1 mouse cellular context compared by ENCODE assay signal in genomic region chr19:41841105-41841750, GRCm38 (mm10).
TF ChIP-seq lines count a peak whose summit lies in the region.

No protein-coding gene starts in this region.

TF ChIP-seq in MEL, 35 proteins besides CTCF, POLR2A, EP300 and RAD21 (continued from another document):
- TF ChIP-seq USF2 (IDR thresholded peaks at IDR 0.05; ENCODE audit: borderline replicate concordance in 1 of 2, insufficient read depth in 1 of 2, low read depth in 1 of 2, low read length in 2 of 2) (0 out of 4 replicates have a peak, but pooled peaks of 1 of the 2 experiments have one; percentile 3), ZMIZ1 (IDR thresholded peaks at IDR 0.05; ENCODE audit: low read depth, low read length) (0 out of 2 replicates have a peak, but pooled peaks have one; percentile 48), ZNF384 (IDR thresholded peaks at IDR 0.05; ENCODE audit: low read depth, low read length) (no peak), GABPA (IDR thresholded peaks at IDR 0.05; ENCODE audit: low read depth, low read length) (no peak), ZC3H11A (IDR thresholded peaks at IDR 0.05; ENCODE audit: low read depth, low read length) (0 out of 2 replicates have a peak, but pooled peaks have one; percentile 15), ETS1 (IDR thresholded peaks at IDR 0.05; ENCODE audit: low read depth, low read length) (peak; percentile 89), SIN3A (IDR thresholded peaks at IDR 0.05; ENCODE audit: low read length) (peak; percentile 89), E2F4 (IDR thresholded peaks at IDR 0.05; ENCODE audit: borderline replicate concordance, low read depth, low read length) (no peak), MYC (IDR thresholded peaks at IDR 0.05; ENCODE audit: low read depth, low read length) (no peak), HCFC1 (IDR thresholded peaks at IDR 0.05; ENCODE audit: low read depth, low read length) (no peak), MXI1 (IDR thresholded peaks at IDR 0.05; ENCODE audit: low read depth, low read length) (peak; percentile 54; the same call in 1 of the 2 replicates), POLR2AphosphoS5 (IDR thresholded peaks at IDR 0.05; ENCODE audit: borderline replicate concordance, low read depth, low read length) (no peak), TAL1 (IDR thresholded peaks at IDR 0.05; ENCODE audit: low read length) (peak; percentile 30; the same call in 1 of the 2 replicates), MEF2A (IDR thresholded peaks at IDR 0.05; ENCODE audit: extremely low read depth, insufficient replicate concordance, low read depth, low read length, poor library complexity, severe bottlenecking) (0 out of 2 replicates have a peak, but pooled peaks have one; percentile 17), BHLHE40 (IDR thresholded peaks at IDR 0.05; ENCODE audit: borderline replicate concordance, low read depth, low read length) (peak; percentile 80), GATA1 (IDR thresholded peaks at IDR 0.05; ENCODE audit: low read depth, low read length) (peak; percentile 93), POLR2AphosphoS2 (IDR thresholded peaks at IDR 0.05; ENCODE audit: low read length) (peak; percentile 56), ZKSCAN1 (IDR thresholded peaks at IDR 0.05; ENCODE audit: low read depth, low read length) (no peak), UBTF (IDR thresholded peaks at IDR 0.05; ENCODE audit: borderline replicate concordance, insufficient read depth, low read depth, low read length) (no peak), USF1 (IDR thresholded peaks at IDR 0.05; ENCODE audit: low read depth, low read length) (peak; percentile 87), CHD1 (IDR thresholded peaks at IDR 0.05; ENCODE audit: low read depth, low read length) (0 out of 2 replicates have a peak, but pooled peaks have one; percentile 90), MYB (IDR thresholded peaks at IDR 0.05; ENCODE audit: low read depth, low read length) (peak; percentile 95), MAFK (IDR thresholded peaks at IDR 0.05; ENCODE audit: borderline replicate concordance, low read depth, low read length) (no peak), ELF1 (IDR thresholded peaks at IDR 0.05; ENCODE audit: low read depth, low read length) (peak; percentile 73; the same call in 1 of the 2 replicates), MAZ (IDR thresholded peaks at IDR 0.05; ENCODE audit: low read depth, low read length) (peak; percentile 86; the same call in 1 of the 2 replicates), KAT2A (conservative IDR thresholded peaks at IDR 0.05; ENCODE audit: low read depth, low read length) (peak; percentile 12; the same call in 1 of the 2 replicates)
TF ChIP-seq in MEL: peak in this region for 24.
